Mouse (Mus musculus): ENCODE data around the gene Dexi. TPM values are rescaled to one million over a fixed set of nuclear protein-coding genes. Genes with fewer than 3 reads are reported as not detected.

Dexi gene
- polyA plus RNA-seq, 1 experiment: not detected

- peaks cover 12% of the 10 kb centered on the region for H3K4me1 ChIP-seq (ENCODE audit: control insufficient read depth, insufficient read depth, low read length)
- no peak for TF ChIP-seq POLR2A (IDR thresholded peaks at IDR 0.05; ENCODE audit: insufficient read depth, low read depth, low read length)
- TF ChIP-seq CTCF (IDR thresholded peaks at IDR 0.05; ENCODE audit: insufficient read depth, low read depth, low read length): no peak
- 45% methylated on average over 3 of the region's 3 CpGs for WGBS
- H3K27ac ChIP-seq (ENCODE audit: insufficient read depth, low read depth, low read length): no peak overlapping the region
- H3K4me3 ChIP-seq (ENCODE audit: insufficient read depth, low read depth, low read length): no peak overlapping the region
Measured at GRCm38 (mm10) chr16:10546865-10547264, 4.0 kb upstream of the Dexi start.

DNA sequence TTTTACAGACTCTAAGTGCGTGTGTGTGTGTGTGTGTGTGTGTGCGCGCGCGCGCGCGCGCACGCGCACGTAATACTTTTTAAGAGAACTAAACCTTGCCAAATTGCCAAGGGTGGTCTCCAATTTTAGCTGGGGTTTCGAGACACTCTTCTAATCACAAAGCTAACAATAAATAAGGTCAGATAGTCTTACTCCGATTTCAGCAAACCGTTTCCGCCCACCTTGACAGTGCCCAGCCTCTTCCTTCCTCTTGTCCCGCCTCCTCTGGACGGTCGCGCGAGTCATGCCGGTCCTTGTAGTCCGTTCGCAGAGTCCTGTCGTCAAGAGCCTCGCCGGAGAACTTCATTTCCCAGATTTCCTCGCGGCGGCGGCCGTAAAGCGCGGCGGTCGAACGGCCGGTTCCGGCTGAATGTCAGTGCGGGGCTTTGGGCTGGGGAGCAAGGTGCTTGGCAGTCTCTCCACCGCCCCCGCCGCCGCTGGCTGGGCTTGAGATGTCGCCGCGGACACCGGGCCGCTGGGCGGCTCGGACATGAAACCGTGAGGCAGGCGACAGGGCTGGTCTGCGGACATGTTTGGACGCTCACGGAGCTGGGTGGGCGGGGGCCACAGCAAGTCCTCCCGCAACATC, 2.3 kb upstream of the Dexi start, which contains the start of gene Clec16a:
Gene Clec16a (plus strand): TSS at position 345 of the 628 bp plus-strand sequence.
- peaks cover 24% of the 10 kb centered on the region for H3K4me1 ChIP-seq (ENCODE audit: control insufficient read depth, insufficient read depth, low read length)
- H3K27ac ChIP-seq (ENCODE audit: insufficient read depth, low read depth, low read length): no peak within 1 kb of the TSS
- peak within 1 kb of the TSS; percentile 89 for H3K4me3 ChIP-seq (ENCODE audit: insufficient read depth, low read depth, low read length)
- TF ChIP-seq CTCF (IDR thresholded peaks at IDR 0.05; ENCODE audit: insufficient read depth, low read depth, low read length) (no peak), POLR2A (IDR thresholded peaks at IDR 0.05; ENCODE audit: insufficient read depth, low read depth, low read length) (peak; percentile 82)
- under 1% methylated on average over 58 of the region's 58 CpGs for WGBS

GRCm38 (mm10) chr16:10542266-10542665, 588 bp downstream of the Dexi start:
- Histone ChIP-seq H3K4me1 (ENCODE audit: control insufficient read depth, insufficient read depth, low read length) (peaks cover 31% of the 10 kb centered on the region), H3K4me3 (ENCODE audit: insufficient read depth, low read depth, low read length) (peak overlapping the region; percentile 70), H3K27ac (ENCODE audit: insufficient read depth, low read depth, low read length) (peak overlapping the region; percentile 40)
- 1% methylated on average over 22 of the region's 22 CpGs for WGBS
- TF ChIP-seq POLR2A (IDR thresholded peaks at IDR 0.05; ENCODE audit: insufficient read depth, low read depth, low read length): no peak
- no peak for TF ChIP-seq CTCF (IDR thresholded peaks at IDR 0.05; ENCODE audit: insufficient read depth, low read depth, low read length)

- peaks cover 27% of the 10 kb centered on the region for H3K4me1 ChIP-seq (ENCODE audit: control insufficient read depth, insufficient read depth, low read length)
- peak overlapping the region; percentile 40; the same call in 1 of the 2 replicates for H3K27ac ChIP-seq (ENCODE audit: insufficient read depth, low read depth, low read length)
- H3K4me3 ChIP-seq (ENCODE audit: insufficient read depth, low read depth, low read length): peak overlapping the region; percentile 70
- WGBS: 6% methylated on average over 7 of the region's 7 CpGs
- TF ChIP-seq POLR2A (IDR thresholded peaks at IDR 0.05; ENCODE audit: insufficient read depth, low read depth, low read length) (no peak), CTCF (IDR thresholded peaks at IDR 0.05; ENCODE audit: insufficient read depth, low read depth, low read length) (no peak)
Measured at GRCm38 (mm10) chr16:10541598-10541930, 1.3 kb downstream of the Dexi start.

- Histone ChIP-seq H3K4me1 (ENCODE audit: control insufficient read depth, insufficient read depth, low read length) (peaks cover 28% of the 10 kb centered on the region), H3K4me3 (ENCODE audit: insufficient read depth, low read depth, low read length) (peak overlapping the region; percentile 70), H3K27ac (ENCODE audit: insufficient read depth, low read depth, low read length) (no peak overlapping the region)
- TF ChIP-seq CTCF (IDR thresholded peaks at IDR 0.05; ENCODE audit: insufficient read depth, low read depth, low read length) (no peak), POLR2A (IDR thresholded peaks at IDR 0.05; ENCODE audit: insufficient read depth, low read depth, low read length) (no peak)
- WGBS: 48% methylated on average over 16 of the region's 16 CpGs
Measured at GRCm38 (mm10) chr16:10540763-10541597, 1.9 kb downstream of the Dexi start.

- peaks cover 54% of the 10 kb centered on the region for H3K4me1 ChIP-seq (ENCODE audit: control insufficient read depth, insufficient read depth, low read length)
- TF ChIP-seq POLR2A (IDR thresholded peaks at IDR 0.05; ENCODE audit: insufficient read depth, low read depth, low read length): no peak
- TF ChIP-seq CTCF (IDR thresholded peaks at IDR 0.05; ENCODE audit: insufficient read depth, low read depth, low read length): no peak
- WGBS: 80% methylated on average over 3 of the region's 3 CpGs
- no peak overlapping the region for H3K4me3 ChIP-seq (ENCODE audit: insufficient read depth, low read depth, low read length)
- no peak overlapping the region for H3K27ac ChIP-seq (ENCODE audit: insufficient read depth, low read depth, low read length)
Measured at GRCm38 (mm10) chr16:10536961-10537360, 5.9 kb downstream of the Dexi start.

- peaks cover 53% of the 10 kb centered on the region for H3K4me1 ChIP-seq (ENCODE audit: control insufficient read depth, insufficient read depth, low read length)
- no peak overlapping the region for H3K4me3 ChIP-seq (ENCODE audit: insufficient read depth, low read depth, low read length)
- H3K27ac ChIP-seq (ENCODE audit: insufficient read depth, low read depth, low read length): no peak overlapping the region
- TF ChIP-seq POLR2A (IDR thresholded peaks at IDR 0.05; ENCODE audit: insufficient read depth, low read depth, low read length): no peak
- TF ChIP-seq CTCF (IDR thresholded peaks at IDR 0.05; ENCODE audit: insufficient read depth, low read depth, low read length): no peak
- 59% methylated on average over 5 of the region's 5 CpGs for WGBS
Measured at GRCm38 (mm10) chr16:10536323-10536722, 6.5 kb downstream of the Dexi start.

DNA sequence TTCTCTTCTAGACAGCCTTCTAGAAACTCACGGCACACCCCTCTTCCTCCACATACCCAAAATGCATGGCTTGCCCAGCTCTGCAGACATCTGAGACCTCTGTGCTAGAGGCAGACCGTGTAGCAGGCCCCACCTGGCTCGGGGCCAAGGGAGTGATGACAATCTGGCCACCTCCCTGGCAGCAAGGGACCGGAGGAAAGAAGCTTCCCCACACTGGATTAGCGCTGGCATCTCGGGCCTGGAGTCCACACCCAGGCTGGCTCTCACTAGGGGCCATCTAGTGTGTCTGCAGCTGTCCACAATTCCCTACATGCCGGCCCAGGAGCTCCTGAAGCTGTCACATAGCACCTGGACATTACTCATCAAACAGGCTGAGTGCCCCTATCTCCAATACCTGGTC, 8.3 kb downstream of the Dexi start:
- WGBS: 63% methylated on average over 7 of the region's 7 CpGs
- Histone ChIP-seq H3K4me3 (ENCODE audit: insufficient read depth, low read depth, low read length) (no peak overlapping the region), H3K27ac (ENCODE audit: insufficient read depth, low read depth, low read length) (no peak overlapping the region), H3K4me1 (ENCODE audit: control insufficient read depth, insufficient read depth, low read length) (peaks cover 44% of the 10 kb centered on the region)
- TF ChIP-seq POLR2A (IDR thresholded peaks at IDR 0.05; ENCODE audit: insufficient read depth, low read depth, low read length): no peak

DNA sequence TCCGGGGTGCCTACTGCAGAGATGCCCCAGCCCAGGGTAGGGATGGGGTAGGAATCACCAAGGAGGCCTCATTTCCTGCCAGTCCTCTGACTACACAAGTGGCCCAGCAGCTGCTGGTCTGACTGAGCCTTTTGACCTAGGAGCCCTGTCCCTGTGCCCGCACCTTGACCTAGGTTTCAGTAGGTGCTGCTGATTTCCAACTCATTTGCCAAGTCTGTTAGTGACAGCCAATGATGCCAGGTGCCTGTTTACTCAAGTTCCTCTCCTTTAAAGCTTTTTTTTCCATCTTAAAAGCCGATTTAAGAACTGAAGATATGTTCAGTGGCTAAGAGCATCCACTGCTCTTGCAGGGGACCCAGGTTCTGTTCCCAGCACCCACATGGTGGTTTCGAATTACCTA, 9.1 kb downstream of the Dexi start:
- TF ChIP-seq CTCF (IDR thresholded peaks at IDR 0.05; ENCODE audit: insufficient read depth, low read depth, low read length): no peak
- TF ChIP-seq POLR2A (IDR thresholded peaks at IDR 0.05; ENCODE audit: insufficient read depth, low read depth, low read length): no peak
- Histone ChIP-seq H3K4me3 (ENCODE audit: insufficient read depth, low read depth, low read length) (no peak overlapping the region), H3K4me1 (ENCODE audit: control insufficient read depth, insufficient read depth, low read length) (peaks cover 42% of the 10 kb centered on the region), H3K27ac (ENCODE audit: insufficient read depth, low read depth, low read length) (no peak overlapping the region)
- WGBS: 96% methylated on average over 4 of the region's 4 CpGs

All from olfactory bulb, adult 2 months (tissue).